Mouse (Mus musculus): ENCODE data around the gene AI837181. TPM values are rescaled to one million over a fixed set of nuclear protein-coding genes. Genes with fewer than 3 reads are reported as not detected.
A peak's percentile ranks its signal among the peaks of the same experiment; 100 is the strongest.

AI837181 gene
- polyA plus RNA-seq, 1 experiment from 2014 or later: 68.6 TPM

- Histone ChIP-seq H3K9ac (no peak overlapping the region), H3K9me3 (no peaks in the 10 kb centered on the region), H3K27me3 (no peaks in the 10 kb centered on the region), H3K4me3 (no peak overlapping the region), H3K4me2 (no peak overlapping the region), H3K4me1 (peaks cover 23% of the 10 kb centered on the region), H3K27ac (no peak overlapping the region), H3K36me3 (peaks cover 36% of the 10 kb centered on the region)
- no peak for ATAC-seq (ENCODE audit: insufficient number of reproducible peaks, low FRiP score, low TSS enrichment, low read depth)
- 88% methylated on average over 9 of the region's 9 CpGs for WGBS
These were observed 5.3 kb upstream of the AI837181 start for GRCm38 (mm10) chr19:5419630-5420029.

- no peak overlapping the region for H3K9ac ChIP-seq
- peaks cover 36% of the 10 kb centered on the region for H3K36me3 ChIP-seq
- no peak overlapping the region for H3K27ac ChIP-seq
- ATAC-seq (ENCODE audit: insufficient number of reproducible peaks, low FRiP score, low TSS enrichment, low read depth): no peak
- H3K4me3 ChIP-seq: no peak overlapping the region
- 90% methylated on average over 6 of the region's 6 CpGs for WGBS
- no peaks in the 10 kb centered on the region for H3K27me3 ChIP-seq
- peaks cover 23% of the 10 kb centered on the region for H3K4me1 ChIP-seq
- H3K4me2 ChIP-seq: no peak overlapping the region
- no peaks in the 10 kb centered on the region for H3K9me3 ChIP-seq
These were observed 4.4 kb upstream of the AI837181 start for GRCm38 (mm10) chr19:5420579-5420978.

DNA sequence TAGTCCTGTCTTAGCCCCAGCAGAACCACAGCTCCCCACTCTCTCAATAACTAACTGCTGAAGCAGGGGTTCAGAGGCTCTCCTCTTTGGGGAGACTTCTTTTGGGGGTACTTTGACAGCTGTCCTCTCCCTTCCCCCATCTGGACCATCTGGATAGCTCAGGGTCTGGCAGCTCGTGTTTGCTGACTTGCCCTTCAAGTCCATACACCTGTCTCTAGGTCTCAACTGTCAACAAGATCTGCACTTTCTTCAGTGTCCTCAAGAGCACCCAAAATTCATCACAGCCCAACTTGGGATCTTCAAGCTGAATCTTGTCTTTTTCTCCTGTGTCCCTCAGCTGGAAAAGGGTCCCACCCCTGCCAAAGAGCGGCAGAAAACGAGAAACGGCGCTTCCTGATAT is 3.2 kb upstream of the AI837181 start:
- Histone ChIP-seq H3K36me3 (peaks cover 44% of the 10 kb centered on the region), H3K9me3 (no peaks in the 10 kb centered on the region), H3K4me3 (no peak overlapping the region), H3K27ac (no peak overlapping the region), H3K4me2 (no peak overlapping the region), H3K27me3 (no peaks in the 10 kb centered on the region), H3K4me1 (peaks cover 35% of the 10 kb centered on the region), H3K9ac (no peak overlapping the region)
- ATAC-seq (ENCODE audit: insufficient number of reproducible peaks, low FRiP score, low TSS enrichment, low read depth): no peak
- WGBS: 88% methylated on average over 5 of the region's 5 CpGs

GRCm38 (mm10) chr19:5422267-5422666 is 2.7 kb upstream of the AI837181 start:
- Histone ChIP-seq H3K27me3 (no peaks in the 10 kb centered on the region), H3K9me3 (no peaks in the 10 kb centered on the region), H3K4me2 (no peak overlapping the region), H3K4me1 (peaks cover 39% of the 10 kb centered on the region), H3K27ac (no peak overlapping the region), H3K4me3 (no peak overlapping the region), H3K36me3 (peaks cover 48% of the 10 kb centered on the region), H3K9ac (no peak overlapping the region)
- ATAC-seq (ENCODE audit: insufficient number of reproducible peaks, low FRiP score, low TSS enrichment, low read depth): no peak
- 87% methylated on average over 10 of the region's 10 CpGs for WGBS

GRCm38 (mm10) chr19:5422895-5423443 is 2.0 kb upstream of the AI837181 start:
- Histone ChIP-seq H3K36me3 (peaks cover 44% of the 10 kb centered on the region), H3K9ac (no peak overlapping the region)

DNA sequence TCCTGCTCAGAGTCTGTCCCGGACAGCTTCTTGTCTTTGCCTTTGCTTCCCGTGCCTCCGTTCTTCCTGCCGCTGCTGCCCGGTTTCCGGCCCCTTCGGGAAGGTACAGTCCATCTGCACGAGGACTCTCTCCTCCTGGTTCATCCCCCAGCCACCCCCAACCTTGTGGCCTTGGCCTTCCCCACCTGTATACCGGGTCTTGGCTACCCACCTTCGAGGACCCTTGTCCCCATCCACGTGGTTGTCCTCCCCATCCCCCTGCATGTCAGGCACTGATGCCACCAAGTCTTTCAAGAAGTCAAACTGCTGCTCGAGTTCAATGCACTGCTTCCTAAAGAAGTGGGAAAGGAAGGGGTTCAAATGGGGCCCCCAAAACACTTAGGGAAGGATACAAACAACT is 1.4 kb upstream of the AI837181 start:
- no peaks in the 10 kb centered on the region for H3K27me3 ChIP-seq
- H3K4me2 ChIP-seq: peak overlapping the region; percentile 83
- 65% methylated on average over 12 of the region's 12 CpGs for WGBS
- no peaks in the 10 kb centered on the region for H3K9me3 ChIP-seq
- peak overlapping the region; percentile 95 for H3K27ac ChIP-seq
- H3K9ac ChIP-seq: peak overlapping the region; percentile 80
- H3K36me3 ChIP-seq: peaks cover 44% of the 10 kb centered on the region
- no peak for ATAC-seq (ENCODE audit: insufficient number of reproducible peaks, low FRiP score, low TSS enrichment, low read depth)
- H3K4me1 ChIP-seq: peaks cover 40% of the 10 kb centered on the region
- H3K4me3 ChIP-seq: peak overlapping the region; percentile 81

More at GRCm38 (mm10) chr19:5422895-5423443, 2.0 kb upstream of the AI837181 start:
- peak overlapping the region; percentile 83; the same call in 1 of the 2 replicates for H3K4me2 ChIP-seq
- no peaks in the 10 kb centered on the region for H3K27me3 ChIP-seq
- peak overlapping the region; percentile 81; the same call in 1 of the 2 replicates for H3K4me3 ChIP-seq
- WGBS: 83% methylated on average over 9 of the region's 9 CpGs
- no peak overlapping the region for H3K27ac ChIP-seq
- no peaks in the 10 kb centered on the region for H3K9me3 ChIP-seq
- H3K4me1 ChIP-seq: peaks cover 40% of the 10 kb centered on the region
- no peak for ATAC-seq (ENCODE audit: insufficient number of reproducible peaks, low FRiP score, low TSS enrichment, low read depth)

GRCm38 (mm10) chr19:5424092-5424781 is 707 bp upstream of the AI837181 start:
- 1% methylated on average over 42 of the region's 48 CpGs for WGBS
- Histone ChIP-seq H3K4me1 (peaks cover 40% of the 10 kb centered on the region), H3K27ac (peak overlapping the region; percentile 95), H3K9ac (peak overlapping the region; percentile 80), H3K4me3 (peak overlapping the region; percentile 81), H3K36me3 (peaks cover 47% of the 10 kb centered on the region), H3K9me3 (no peaks in the 10 kb centered on the region), H3K27me3 (no peaks in the 10 kb centered on the region), H3K4me2 (peak overlapping the region; percentile 83)
- ATAC-seq (ENCODE audit: insufficient number of reproducible peaks, low FRiP score, low TSS enrichment, low read depth): peak; percentile 68

- WGBS: 83% methylated on average over 18 of the region's 18 CpGs
- peak overlapping the region; percentile 64 for H3K4me2 ChIP-seq
- H3K36me3 ChIP-seq: peaks cover 34% of the 10 kb centered on the region
- H3K4me1 ChIP-seq: peaks cover 44% of the 10 kb centered on the region
- no peaks in the 10 kb centered on the region for H3K9me3 ChIP-seq
- ATAC-seq (ENCODE audit: insufficient number of reproducible peaks, low FRiP score, low TSS enrichment, low read depth): no peak
- peak overlapping the region; percentile 89 for H3K9ac ChIP-seq
- peak overlapping the region; percentile 88 for H3K27ac ChIP-seq
- H3K4me3 ChIP-seq: peak overlapping the region; percentile 81
- no peaks in the 10 kb centered on the region for H3K27me3 ChIP-seq
These were observed 1.1 kb downstream of the AI837181 start for GRCm38 (mm10) chr19:5425906-5426565.

GRCm38 (mm10) chr19:5426640-5427290 is 1.8 kb downstream of the AI837181 start:
- WGBS: 91% methylated on average over 13 of the region's 13 CpGs
- peaks cover 43% of the 10 kb centered on the region for H3K4me1 ChIP-seq
- no peak overlapping the region for H3K27ac ChIP-seq
- H3K36me3 ChIP-seq: peaks cover 31% of the 10 kb centered on the region
- peak overlapping the region; percentile 81 for H3K4me3 ChIP-seq
- H3K27me3 ChIP-seq: no peaks in the 10 kb centered on the region
- peak overlapping the region; percentile 64; the same call in 1 of the 2 replicates for H3K4me2 ChIP-seq
- ATAC-seq (ENCODE audit: insufficient number of reproducible peaks, low FRiP score, low TSS enrichment, low read depth): no peak
- H3K9me3 ChIP-seq: no peaks in the 10 kb centered on the region
- H3K9ac ChIP-seq: 0 out of 2 replicates have a peak overlapping the region, but pooled peaks have one; percentile 14

GRCm38 (mm10) chr19:5428083-5428482 is 3.1 kb downstream of the AI837181 start:
- WGBS: 63% methylated on average over 2 of the region's 2 CpGs
- no peaks in the 10 kb centered on the region for H3K9me3 ChIP-seq
- H3K9ac ChIP-seq: no peak overlapping the region
- peaks cover 45% of the 10 kb centered on the region for H3K4me1 ChIP-seq
- H3K4me3 ChIP-seq: no peak overlapping the region
- no peaks in the 10 kb centered on the region for H3K27me3 ChIP-seq
- no peak for ATAC-seq (ENCODE audit: insufficient number of reproducible peaks, low FRiP score, low TSS enrichment, low read depth)
- no peak overlapping the region for H3K4me2 ChIP-seq
- peaks cover 18% of the 10 kb centered on the region for H3K36me3 ChIP-seq
- no peak overlapping the region for H3K27ac ChIP-seq

DNA sequence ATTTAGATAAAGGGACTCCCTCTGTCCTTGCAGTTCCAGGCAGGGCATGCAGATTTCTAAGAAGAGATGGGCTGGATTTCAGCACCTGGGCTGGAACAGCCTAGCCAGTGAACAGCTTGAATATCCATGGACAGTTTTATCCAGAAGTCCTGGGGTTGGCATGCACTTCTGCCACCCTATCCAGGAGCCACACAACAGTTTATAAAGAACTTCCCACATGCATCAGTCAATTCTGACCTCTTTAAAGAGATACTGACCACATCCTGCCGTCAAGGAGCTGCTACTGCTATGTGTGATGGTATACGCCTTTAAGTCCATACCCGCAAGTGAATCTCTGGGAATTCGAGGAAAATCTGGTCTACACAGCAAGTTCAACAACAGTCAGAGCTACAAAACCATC is 4.3 kb downstream of the AI837181 start:
- Histone ChIP-seq H3K4me2 (no peak overlapping the region), H3K9me3 (no peaks in the 10 kb centered on the region), H3K4me3 (no peak overlapping the region), H3K4me1 (peaks cover 45% of the 10 kb centered on the region), H3K27me3 (no peaks in the 10 kb centered on the region), H3K36me3 (peaks cover 17% of the 10 kb centered on the region), H3K9ac (no peak overlapping the region), H3K27ac (no peak overlapping the region)
- WGBS: 79% methylated on average over 4 of the region's 4 CpGs
- ATAC-seq (ENCODE audit: insufficient number of reproducible peaks, low FRiP score, low TSS enrichment, low read depth): no peak
